Comparison of ENCODE assay signal across 21 mouse cellular contexts in genomic region chr2:156399485-156399884, GRCm38 (mm10). TPM values are rescaled to one million over a fixed set of nuclear protein-coding genes. Genes with fewer than 3 reads are reported as not detected.
A peak's percentile ranks its signal among the peaks of the same experiment; 100 is the strongest.
DNase-seq lines count a peak whose midpoint lies in the region; ATAC-seq and TF ChIP-seq lines count a peak whose summit lies in the region.
"Had no signal": no experiment of that assay in that cellular context is flagged by ENCODE, and none has a peak within 500 bp of the region (broad histone marks: within the 10 kb centered on the region; RNA-seq: fewer than 3 reads in every experiment).

No protein-coding gene starts in this region.

- H3K4me3 ChIP-seq in heart, embryonic 13.5 days = no peak overlapping the region
- no peak overlapping the region for H3K4me3 ChIP-seq in heart, adult 2 months
- no peak overlapping the region for H3K4me3 ChIP-seq in embryonic facial prominence, embryonic 14.5 days (ENCODE audit: low read depth, low read length)
- no peak overlapping the region for H3K4me3 ChIP-seq in embryonic fibroblast, embryonic 13.5 days (ENCODE audit: insufficient read depth, low read length)
- H3K4me3 ChIP-seq in midbrain, embryonic 15.5 days = no peak overlapping the region
- H3K4me3 ChIP-seq: erythroblast, embryonic 14.5 days; forebrain, embryonic 10.5 days; forebrain, embryonic 12.5 days had no signal

- no peak for TF ChIP-seq POLR2A in heart, adult 2 months (IDR thresholded peaks at IDR 0.05; ENCODE audit: insufficient read depth, low read depth, low read length)
- TF ChIP-seq POLR2A in embryonic fibroblast, embryonic 13.5 days (IDR thresholded peaks at IDR 0.05; ENCODE audit: low read depth, low read length) = no peak

- H3K36me3 ChIP-seq in heart, embryonic 13.5 days = no peaks in the 10 kb centered on the region
- no peaks in the 10 kb centered on the region for H3K36me3 ChIP-seq in heart, adult 2 months (ENCODE audit: control insufficient read depth, insufficient read depth, low read length)
- no peaks in the 10 kb centered on the region for H3K36me3 ChIP-seq in embryonic facial prominence, embryonic 14.5 days (ENCODE audit: control insufficient read depth, insufficient read depth, low read length)
- H3K36me3 ChIP-seq in midbrain, embryonic 15.5 days (replicated peaks) = no peaks in the 10 kb centered on the region
- H3K36me3 ChIP-seq: forebrain, embryonic 10.5 days; forebrain, embryonic 12.5 days had no signal

- intact Hi-C loops in heart, adult 2 months (cut with DNase I) = no loop called here

- no peak for TF ChIP-seq EP300 in heart, adult 2 months (IDR thresholded peaks at IDR 0.05; ENCODE audit: insufficient read depth, low read depth, low read length)

- peaks cover 6% of the 10 kb centered on the region for H3K4me1 ChIP-seq in heart, embryonic 13.5 days
- no peaks in the 10 kb centered on the region for H3K4me1 ChIP-seq in heart, adult 2 months (ENCODE audit: control insufficient read depth, insufficient read depth, low read length)
- H3K4me1 ChIP-seq in embryonic facial prominence, embryonic 14.5 days (ENCODE audit: control insufficient read depth, insufficient read depth, low read length) = no peaks in the 10 kb centered on the region
- H3K4me1 ChIP-seq in embryonic fibroblast, embryonic 13.5 days (ENCODE audit: control insufficient read depth, insufficient read depth, low read length) = no peaks in the 10 kb centered on the region
- H3K4me1 ChIP-seq in midbrain, embryonic 15.5 days = peaks cover 14% of the 10 kb centered on the region

- H3K9ac ChIP-seq in heart, embryonic 13.5 days = no peak overlapping the region
- no peak overlapping the region for H3K9ac ChIP-seq in heart, adult 2 months (ENCODE audit: low read depth, low read length)
- H3K9ac ChIP-seq in embryonic facial prominence, embryonic 14.5 days (ENCODE audit: low read depth, low read length) = no peak overlapping the region
- no peak overlapping the region for H3K9ac ChIP-seq in midbrain, embryonic 15.5 days
- H3K9ac ChIP-seq: forebrain, embryonic 12.5 days had no signal

- H3K9me3 ChIP-seq in heart, embryonic 13.5 days = no peaks in the 10 kb centered on the region
- H3K9me3 ChIP-seq in embryonic facial prominence, embryonic 14.5 days (ENCODE audit: control insufficient read depth, low read length) = no peaks in the 10 kb centered on the region
- no peaks in the 10 kb centered on the region for H3K9me3 ChIP-seq in midbrain, embryonic 15.5 days
- H3K9me3 ChIP-seq: forebrain, embryonic 10.5 days; forebrain, embryonic 12.5 days had no signal

- DNase-seq in heart, adult 2 months = no peak
- peak; percentile 71 for DNase-seq in NIH3T3 (ENCODE audit: low read depth)
- DNase-seq in embryonic facial prominence, embryonic 14.5 days (ENCODE audit: low spot score) = peak; percentile 32
- DNase-seq in right cerebral cortex, postnatal 25 days = no peak
- DNase-seq: adrenal gland, adult 8-10 months; adrenal gland, postnatal 14 days; cerebellum, adult 11 months; cerebellum, adult 18-20 months; cerebellum, adult 8-10 months; cerebellum, adult 9-11 months; cerebellum, postnatal 25 days had no signal

- no peak overlapping the region for H3K4me2 ChIP-seq in heart, embryonic 13.5 days
- no peak overlapping the region for H3K4me2 ChIP-seq in embryonic facial prominence, embryonic 14.5 days (ENCODE audit: low read depth, low read length)
- no peak overlapping the region for H3K4me2 ChIP-seq in midbrain, embryonic 15.5 days
- H3K4me2 ChIP-seq: forebrain, embryonic 12.5 days had no signal

- H3K79me2 ChIP-seq in heart, adult 2 months (replicated peaks; ENCODE audit: control insufficient read depth, insufficient read depth, low read length) = no peaks in the 10 kb centered on the region

- WGBS in heart, embryonic 13.5 days = 68% methylated on average over 1 of the region's 1 CpGs
- 53% methylated on average over 1 of the region's 1 CpGs for WGBS in heart, adult 2 months
- 59% methylated on average over 1 of the region's 1 CpGs for WGBS in embryonic facial prominence, embryonic 14.5 days
- 88% methylated on average over 1 of the region's 1 CpGs for whole genome bisulfite sequencing in midbrain, embryonic 15.5 days

- no peak for ATAC-seq in heart, embryonic 13.5 days (ENCODE audit: extremely low read depth, insufficient number of reproducible peaks, low FRiP score, low TSS enrichment)
- ATAC-seq in embryonic facial prominence, embryonic 14.5 days (ENCODE audit: low read depth) = no peak
- ATAC-seq in midbrain, embryonic 15.5 days (replicated peaks) = no peak
- ATAC-seq: activated CD4-positive, CD25-positive, alpha-beta regulatory T cell, adult 4 months; forebrain, embryonic 14.5 days; forebrain, embryonic 16.5 days; Patski had no signal

- no peaks in the 10 kb centered on the region for H3K27me3 ChIP-seq in heart, embryonic 13.5 days (replicated peaks)
- H3K27me3 ChIP-seq in heart, adult 2 months (ENCODE audit: control insufficient read depth, insufficient read depth, low read length) = no peaks in the 10 kb centered on the region
- H3K27me3 ChIP-seq in embryonic facial prominence, embryonic 14.5 days (replicated peaks; ENCODE audit: control insufficient read depth, insufficient read depth, low read length) = no peaks in the 10 kb centered on the region
- H3K27me3 ChIP-seq in midbrain, embryonic 15.5 days (replicated peaks) = no peaks in the 10 kb centered on the region
- H3K27me3 ChIP-seq: forebrain, embryonic 12.5 days; Patski had no signal

- H3K27ac ChIP-seq in heart, embryonic 13.5 days (replicated peaks) = 0 out of 2 replicates have a peak overlapping the region, but pooled peaks have one; percentile 28
- no peak overlapping the region for H3K27ac ChIP-seq in heart, adult 2 months
- H3K27ac ChIP-seq in embryonic facial prominence, embryonic 14.5 days (replicated peaks; ENCODE audit: low read depth, low read length) = no peak overlapping the region
- peak overlapping the region; percentile 94 for H3K27ac ChIP-seq in embryonic fibroblast, embryonic 13.5 days (ENCODE audit: insufficient read depth, low read length)
- H3K27ac ChIP-seq in midbrain, embryonic 15.5 days = no peak overlapping the region
- H3K27ac ChIP-seq: forebrain, embryonic 10.5 days; forebrain, embryonic 12.5 days had no signal

- no peak for TF ChIP-seq CTCF in heart, adult 2 months (IDR thresholded peaks at IDR 0.05)
- TF ChIP-seq CTCF in embryonic fibroblast, embryonic 13.5 days (IDR thresholded peaks at IDR 0.05; ENCODE audit: borderline replicate concordance, insufficient read depth, low read length) = no peak

RNA-seq across cellular contexts. Expression of gene Epb41l1, which starts 21.2 kb away (rescaled TPM):
- polyA plus RNA-seq in heart, embryonic 13.5 days (2015; fragmentation: Nextera tagmentation; extraction: Ambion mirVana) = 1.1 and 1.2 TPM in 2 replicates
- total RNA-seq in heart, adult 2 months (2021) = 1 to 10 TPM; 7.3 to 8.2 TPM
- 7.6 and 7.8 TPM in 2 replicates for polyA plus RNA-seq in heart, adult 2 months (2012; rRNA removed)
- polyA plus RNA-seq in embryonic facial prominence, embryonic 14.5 days (2014; fragmentation: Nextera tagmentation; extraction: Ambion mirVana) = 4.0 and 4.7 TPM in 2 replicates
- polyA plus RNA-seq in embryonic fibroblast, embryonic 13.5 days (2011; ENCODE audit: insufficient read length, low read depth, missing spikeins) = 33.6 and 35.5 TPM in 2 replicates
- polyA plus RNA-seq in midbrain, embryonic 15.5 days (2015; fragmentation: Nextera tagmentation; extraction: Ambion mirVana) = 15.6 and 19.6 TPM in 2 replicates

Comparison
In these comparisons a context has a peak if more than half of its experiments do, and no peak if none do; other contexts are left out.
1. H3K27ac ChIP-seq: peak in heart, embryonic 13.5 days (single experiment) and embryonic fibroblast, embryonic 13.5 days (single experiment); none in heart, adult 2 months (single experiment), embryonic facial prominence, embryonic 14.5 days (single experiment) and midbrain, embryonic 15.5 days (single experiment).
2. DNase-seq: peak in NIH3T3 (single experiment) and embryonic facial prominence, embryonic 14.5 days (single experiment); none in heart, adult 2 months (0 of 2) and right cerebral cortex, postnatal 25 days (single experiment).